Mouse (Mus musculus) splenic B cell, adult 2 months (primary cell): ENCODE data around the gene Zfp683.
A peak's percentile ranks its signal among the peaks of the same experiment; 100 is the strongest.

ENCODE experiments used
- DNase-seq: peaks from one replicate; pipeline ENCODE4 v3.0.0-alpha.2; 2011; ENCODE audit warnings: low read depth, low spot score
- H3K27me3 ChIP-seq: 2 replicates; pipeline ENCODE4 v1.6.1; 2012; ENCODE audit warnings: mild to moderate bottlenecking, low read length, moderate library complexity, mixed read lengths; ENCODE audit not compliant: control insufficient read depth, poor library complexity, insufficient read depth, severe bottlenecking
- H3K36me3 ChIP-seq: 2 replicates; pipeline ENCODE4 v1.6.1; 2012; ENCODE audit warnings: mild to moderate bottlenecking, low read length, moderate library complexity, mixed read lengths; ENCODE audit not compliant: control insufficient read depth, poor library complexity, insufficient read depth, severe bottlenecking

The Zfp683 gene

DNA sequence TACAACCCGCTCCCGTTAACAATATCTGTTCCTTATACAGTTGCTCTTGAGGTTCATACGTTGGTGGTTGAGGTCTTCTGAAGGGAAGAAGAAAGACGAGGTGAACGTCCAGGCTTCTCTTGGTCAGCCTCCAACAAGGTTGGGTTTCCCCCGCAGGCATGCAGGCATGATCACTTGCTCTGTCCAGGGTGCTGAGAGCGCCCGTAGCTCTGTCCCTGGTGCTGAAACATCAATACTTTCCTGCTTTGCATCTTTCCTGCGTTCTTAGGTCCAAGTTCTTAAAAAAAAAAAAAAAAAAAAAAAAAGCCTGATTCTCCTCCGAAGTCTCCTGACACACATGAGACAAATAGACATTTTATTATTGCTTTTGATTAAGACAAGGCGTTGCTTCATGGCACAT, 33.0 kb upstream of the Zfp683 start:
- Histone ChIP-seq H3K27me3 (no peaks in the 10 kb centered on the region), H3K36me3 (no peaks in the 10 kb centered on the region)
- DNase-seq = peak; percentile 74

DNA sequence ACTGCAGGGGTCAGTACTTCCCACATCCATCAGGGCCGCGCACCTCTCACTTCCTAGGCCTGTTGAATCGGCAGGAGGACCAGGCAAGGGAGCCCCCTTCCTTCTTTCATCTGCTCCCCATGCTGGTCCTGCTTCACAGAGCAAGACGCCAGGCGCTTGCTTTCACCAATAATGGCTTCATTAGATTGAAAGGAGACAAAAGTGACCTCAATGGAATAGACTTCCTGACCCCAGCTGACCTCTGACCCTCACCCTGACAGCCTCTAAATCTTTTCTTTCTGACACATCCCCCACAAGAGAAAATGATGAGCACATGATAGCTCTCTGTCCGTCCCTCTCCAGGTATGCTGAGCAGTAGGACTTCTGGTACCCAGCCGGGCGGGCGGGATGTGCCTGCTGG, 27.8 kb upstream of the Zfp683 start:
- H3K36me3 ChIP-seq = no peaks in the 10 kb centered on the region
- no peaks in the 10 kb centered on the region for H3K27me3 ChIP-seq
- no peak for DNase-seq

DNA sequence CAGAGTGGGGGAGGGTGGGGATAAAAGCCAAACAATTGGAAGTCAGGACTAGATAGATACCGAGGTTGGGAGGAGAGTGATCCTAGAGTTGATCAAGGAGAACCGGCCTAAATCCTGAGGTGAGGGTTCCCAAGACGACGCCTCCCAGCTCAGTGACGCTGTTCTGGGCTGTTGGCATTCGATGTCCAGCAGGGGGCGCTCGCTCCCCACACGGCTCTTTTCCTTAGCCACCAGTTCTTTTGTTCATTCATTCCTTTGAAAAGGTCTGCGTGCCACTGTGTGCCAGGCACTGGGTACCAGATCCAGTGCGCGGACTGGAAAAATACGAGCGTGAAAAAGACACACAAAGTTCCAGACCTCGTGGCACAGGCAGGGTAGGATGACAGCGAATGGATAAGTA, 17.7 kb upstream of the Zfp683 start:
- no peaks in the 10 kb centered on the region for H3K36me3 ChIP-seq
- H3K27me3 ChIP-seq = no peaks in the 10 kb centered on the region
- DNase-seq = peak; percentile 86

DNA sequence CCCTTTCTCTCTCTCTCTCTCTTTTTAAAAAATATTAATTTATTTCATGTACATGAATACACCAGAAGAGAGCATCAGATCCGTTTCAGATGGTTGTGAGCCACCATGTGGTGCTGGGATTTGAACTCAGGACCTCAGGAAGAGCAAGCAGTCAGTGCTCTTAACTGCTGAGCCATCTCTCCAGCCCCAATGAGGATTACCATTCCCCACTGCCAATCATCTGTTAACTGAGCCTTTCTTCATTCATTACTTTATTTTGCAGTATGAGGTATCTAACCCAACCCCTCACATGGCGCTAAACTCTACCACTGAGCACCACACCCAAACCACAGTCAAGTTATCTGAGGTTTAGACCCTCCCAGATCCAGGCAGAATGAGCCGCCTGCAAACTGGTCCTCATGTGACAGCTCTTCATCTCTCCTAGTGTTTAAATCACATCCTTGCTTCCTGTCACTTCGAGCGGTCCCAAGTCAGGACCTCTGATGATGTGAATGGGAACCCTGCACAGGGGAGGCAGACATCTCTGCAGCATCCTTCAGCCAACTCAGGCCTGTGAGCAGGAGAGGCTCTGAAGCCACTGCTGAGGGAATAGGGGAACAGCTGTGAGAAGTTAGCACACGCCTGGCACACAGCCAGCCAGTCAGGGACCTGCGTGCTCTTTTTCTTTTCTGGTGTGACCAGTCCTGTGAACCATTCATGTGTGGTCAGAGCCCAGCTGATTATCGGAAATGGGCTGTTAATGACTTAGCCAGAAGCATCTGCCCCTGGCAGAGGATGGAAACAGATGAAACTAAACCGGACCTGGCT, 12.1 kb upstream of the Zfp683 start:
- H3K36me3 ChIP-seq = no peaks in the 10 kb centered on the region
- DNase-seq = peak; percentile 16
- H3K27me3 ChIP-seq = no peaks in the 10 kb centered on the region

DNA sequence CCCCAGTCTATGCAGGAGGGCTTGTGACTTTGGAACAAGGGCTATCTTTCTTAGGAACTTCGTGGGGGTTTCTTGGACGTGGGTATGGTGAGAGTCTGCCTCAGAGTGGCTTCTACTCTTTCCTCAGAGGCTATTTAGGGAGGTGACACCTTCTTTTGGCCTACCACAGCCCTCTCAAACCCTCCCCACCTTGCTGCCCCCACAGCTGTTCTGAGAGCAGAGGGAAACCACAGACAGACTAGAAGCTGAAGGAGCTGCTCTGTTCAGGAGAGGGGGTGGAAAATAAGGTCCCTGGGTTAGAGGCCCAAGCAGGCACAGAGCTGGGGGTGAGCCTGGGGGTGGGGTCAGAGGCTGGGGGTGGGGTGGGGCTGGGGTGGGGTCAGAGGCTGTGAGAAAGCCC, 10.6 kb upstream of the Zfp683 start:
- no peaks in the 10 kb centered on the region for H3K27me3 ChIP-seq
- no peaks in the 10 kb centered on the region for H3K36me3 ChIP-seq
- no peak for DNase-seq

DNA sequence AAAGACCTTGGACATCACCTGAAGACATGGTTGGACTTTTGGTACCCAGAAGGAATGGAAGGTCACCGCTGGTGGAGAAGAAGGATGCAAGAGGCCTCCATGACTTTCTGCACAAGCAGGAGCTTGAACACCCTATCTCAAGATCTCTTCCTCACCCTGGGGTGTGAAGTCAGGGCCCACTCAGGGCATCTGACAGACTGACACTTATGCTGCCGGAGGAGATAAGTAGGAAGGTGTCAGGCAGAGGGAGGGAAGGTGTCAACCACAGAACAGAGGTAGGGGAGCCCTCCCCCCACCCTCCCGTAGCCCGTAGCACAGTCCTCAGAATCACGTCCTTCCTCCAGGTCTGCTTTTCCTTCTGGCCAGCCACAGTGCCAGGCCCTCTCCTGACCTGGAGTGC, 6.0 kb upstream of the Zfp683 start:
- Histone ChIP-seq H3K27me3 (no peaks in the 10 kb centered on the region), H3K36me3 (no peaks in the 10 kb centered on the region)
- DNase-seq = no peak

DNA sequence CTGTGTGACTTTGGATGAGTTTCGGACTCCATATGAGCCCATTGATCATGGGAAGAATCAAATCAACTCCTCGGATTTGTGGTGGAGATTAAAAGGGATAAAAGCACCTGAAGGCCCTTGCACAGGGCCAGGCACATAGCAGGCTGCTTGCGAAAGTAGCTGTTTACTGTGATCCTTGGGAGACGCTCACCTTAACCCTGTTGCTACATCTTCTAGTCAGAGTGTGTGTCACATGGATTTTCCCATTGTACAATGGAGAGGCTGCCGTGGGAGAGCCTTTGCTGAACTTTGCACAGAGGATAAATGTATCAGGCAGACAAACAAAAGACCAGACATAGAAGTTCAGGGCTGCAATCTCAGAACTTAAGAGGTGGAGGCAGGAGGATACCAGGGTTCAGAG, 1.7 kb upstream of the Zfp683 start:
- Histone ChIP-seq H3K27me3 (no peaks in the 10 kb centered on the region), H3K36me3 (no peaks in the 10 kb centered on the region)
- DNase-seq = no peak

DNA sequence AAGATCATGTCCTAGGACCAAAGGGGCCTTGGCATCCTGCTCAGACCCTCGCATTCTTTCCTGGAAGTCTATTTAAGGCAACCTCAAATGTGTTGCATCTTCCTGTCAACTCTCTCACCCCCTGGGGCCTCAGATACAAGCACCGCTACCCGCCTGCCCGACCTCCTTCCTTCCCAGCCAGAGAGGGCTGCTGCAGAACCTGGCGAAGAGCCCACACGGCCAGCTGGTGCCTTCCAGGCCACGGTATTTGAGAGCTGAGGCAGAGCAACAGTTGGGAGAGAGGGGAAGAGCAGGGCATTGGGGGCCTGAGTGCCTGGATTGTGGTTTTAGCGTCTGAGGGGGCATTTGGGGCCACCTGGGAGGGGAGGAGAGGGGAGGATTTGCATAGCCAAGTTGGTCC, 1.1 kb upstream of the Zfp683 start:
- Histone ChIP-seq H3K27me3 (no peaks in the 10 kb centered on the region), H3K36me3 (no peaks in the 10 kb centered on the region)
- no peak for DNase-seq

DNA sequence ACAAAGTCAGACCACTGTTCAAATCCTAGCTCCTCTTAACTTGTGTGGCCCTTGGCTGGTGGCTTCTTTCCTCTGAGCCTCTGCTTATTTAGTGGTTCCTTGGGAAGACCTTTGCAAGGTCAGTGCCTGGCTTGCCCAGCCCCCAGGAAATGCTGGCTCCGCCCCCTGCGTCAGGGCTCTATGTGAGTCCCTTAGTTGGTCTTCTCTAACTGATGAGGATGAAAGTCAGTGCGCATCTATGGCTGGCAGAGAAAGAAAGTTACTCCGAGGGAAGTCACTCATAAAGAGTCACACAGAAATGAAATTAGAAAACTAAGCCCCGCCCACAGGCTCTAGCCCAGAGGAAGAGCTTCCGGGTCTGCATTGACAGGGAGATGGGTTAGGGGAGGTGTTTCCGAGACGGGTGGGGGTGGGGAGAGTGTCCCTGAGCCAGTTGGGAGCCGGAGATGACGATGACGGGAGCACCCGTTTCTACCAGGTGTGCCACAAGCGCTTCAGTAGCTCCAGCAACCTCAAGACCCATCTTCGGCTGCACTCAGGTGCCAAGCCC, 4.6 kb downstream of the Zfp683 start:
- Histone ChIP-seq H3K27me3 (no peaks in the 10 kb centered on the region), H3K36me3 (no peaks in the 10 kb centered on the region)
- DNase-seq = peak; percentile 19

DNA sequence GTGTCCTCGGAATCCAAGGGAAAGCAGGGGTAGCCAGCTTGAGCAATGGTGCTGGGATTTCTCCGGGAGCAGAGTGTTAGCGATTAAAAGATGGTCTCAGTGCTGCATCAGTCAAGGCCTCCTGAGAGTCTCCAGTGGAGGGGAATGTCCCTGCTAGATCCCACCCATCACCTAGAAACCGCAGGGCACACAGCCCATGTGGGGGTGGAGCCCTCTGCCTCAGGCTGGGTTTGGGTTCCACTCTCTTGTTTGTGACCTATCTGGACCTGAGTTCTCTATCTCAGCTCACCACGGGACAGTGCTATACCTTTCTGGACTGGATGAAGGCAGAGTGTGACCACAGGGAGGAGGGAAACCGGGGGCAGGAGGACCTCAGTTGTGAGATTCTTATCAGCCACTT, 5.3 kb downstream of the Zfp683 start:
- H3K27me3 ChIP-seq = no peaks in the 10 kb centered on the region
- no peak for DNase-seq
- no peaks in the 10 kb centered on the region for H3K36me3 ChIP-seq

DNA sequence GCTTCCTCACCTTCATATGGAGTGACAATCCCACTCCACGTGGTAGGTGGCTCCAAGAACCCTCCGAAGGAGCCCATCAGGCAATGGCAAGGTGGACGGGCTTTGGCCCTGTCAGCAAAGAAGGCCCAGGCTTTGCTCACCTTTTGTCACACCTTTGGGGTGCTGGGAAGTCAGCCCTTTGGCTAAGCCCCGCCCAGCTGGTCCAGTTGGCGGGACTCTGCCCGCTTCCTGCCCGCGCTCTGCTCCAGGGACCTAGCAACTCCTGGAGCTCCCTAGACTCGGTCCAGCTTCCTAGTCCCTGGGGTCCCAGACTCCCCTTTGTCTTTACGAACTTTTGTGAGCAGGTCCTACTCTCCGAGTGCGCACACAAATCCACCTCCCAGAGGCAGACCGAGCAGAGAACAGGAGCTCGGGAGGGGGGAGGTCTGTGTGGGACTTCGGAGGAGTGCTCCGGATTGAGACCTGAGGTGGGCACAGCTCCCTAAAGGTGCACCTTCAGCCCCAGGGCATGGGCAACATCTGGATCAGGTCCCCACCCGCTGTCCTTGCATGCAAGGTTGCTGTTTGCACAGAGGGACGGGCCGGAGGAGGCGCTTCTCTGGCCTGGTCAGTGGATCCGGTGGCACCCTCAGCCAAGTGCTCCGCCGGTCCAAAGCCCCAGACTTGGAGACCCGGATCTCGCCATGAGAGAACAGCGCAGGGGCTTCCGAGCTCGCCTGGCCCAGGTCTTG, 6.7 kb downstream of the Zfp683 start, which contains the start of gene Crybg2:
Gene Crybg2, plus strand, starts transcription at position 681 of the 731 bp plus-strand sequence.
- no peak for DNase-seq
- H3K36me3 ChIP-seq = no peaks in the 10 kb centered on the region

DNA sequence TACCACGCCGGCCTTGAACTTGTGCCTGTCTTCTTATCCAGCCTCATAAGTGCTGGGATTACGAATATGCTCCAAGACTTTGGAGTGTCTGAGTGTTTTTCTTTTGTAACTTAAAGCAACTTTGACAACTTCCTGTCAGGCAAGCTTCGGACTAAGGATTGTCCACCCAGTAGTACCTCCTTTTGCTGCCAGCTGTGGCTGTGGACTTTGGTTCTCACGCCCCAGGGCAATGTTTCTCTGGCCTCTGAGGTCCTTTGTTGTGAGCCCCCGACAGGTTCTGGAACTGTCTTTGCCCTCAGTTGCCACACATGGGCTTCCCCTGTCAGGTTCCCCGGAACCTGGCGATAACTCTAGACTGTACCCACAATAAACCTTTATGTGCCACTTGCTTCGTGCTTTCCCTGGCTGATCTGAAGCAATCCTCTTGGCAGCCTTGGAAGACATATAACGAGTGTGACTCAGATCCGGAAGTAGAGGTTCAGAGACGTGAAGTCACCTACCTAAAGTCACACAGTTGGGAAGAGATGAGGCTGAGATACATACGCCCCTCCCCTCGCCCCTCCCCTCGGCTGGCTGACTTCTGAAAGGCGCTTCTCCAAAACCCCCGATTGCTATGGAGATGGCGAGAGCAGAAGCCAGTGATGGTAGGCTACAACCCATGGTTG, 7.7 kb downstream of the Zfp683 start:
- Histone ChIP-seq H3K36me3 (no peaks in the 10 kb centered on the region), H3K27me3 (no peaks in the 10 kb centered on the region)
- no peak for DNase-seq

More for the DNA sequence above, 6.7 kb downstream of the Zfp683 start, which contains the start of gene Crybg2:
- H3K27me3 ChIP-seq = no peaks in the 10 kb centered on the region

DNA sequence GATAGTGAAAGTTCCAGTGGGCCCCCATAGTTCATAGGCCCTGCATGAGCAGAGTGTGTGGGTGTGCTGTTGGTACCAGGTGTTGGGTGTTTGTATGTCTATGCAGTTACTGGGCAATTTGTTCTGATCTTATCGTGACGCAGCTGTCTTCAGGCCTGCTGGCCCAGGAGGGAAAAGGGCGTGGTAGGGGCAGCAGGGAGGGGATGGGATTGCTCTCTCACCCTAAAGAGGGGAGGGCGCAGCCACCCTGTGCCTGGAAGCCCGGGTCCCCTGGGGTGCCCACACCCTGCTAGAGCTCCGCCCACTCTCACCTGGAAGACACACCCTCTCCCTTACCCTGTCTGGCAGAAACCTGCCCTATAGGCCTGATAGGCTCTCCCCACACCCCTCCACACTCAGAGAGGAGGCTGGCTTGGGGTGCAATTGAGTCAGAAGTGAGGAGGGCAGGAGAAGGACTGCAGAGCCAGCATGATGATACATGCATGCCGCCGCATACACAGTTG, 8.4 kb downstream of the Zfp683 start:
- H3K27me3 ChIP-seq = no peaks in the 10 kb centered on the region
- no peak for DNase-seq
- H3K36me3 ChIP-seq = no peaks in the 10 kb centered on the region

DNA sequence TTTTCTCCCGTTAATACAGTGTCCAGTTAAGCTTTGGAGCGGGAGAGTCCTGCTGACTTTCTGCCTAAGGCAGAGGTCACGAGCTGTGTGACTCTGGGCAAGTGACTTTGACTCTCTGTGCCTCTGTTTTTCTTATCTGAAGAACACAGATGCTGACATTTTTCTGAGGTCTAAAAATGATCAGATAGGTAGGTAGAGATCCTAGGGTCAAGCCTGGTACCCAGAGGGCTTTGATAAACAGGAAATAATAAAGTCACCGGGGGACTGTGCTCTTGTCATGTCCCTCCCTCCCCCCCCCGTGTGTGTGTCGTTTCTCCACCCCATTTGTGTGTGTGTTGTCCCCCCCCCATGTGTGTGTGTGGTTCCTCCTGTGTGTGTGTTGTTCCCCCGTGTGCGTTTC, 8.9 kb downstream of the Zfp683 start:
- H3K27me3 ChIP-seq = no peaks in the 10 kb centered on the region
- DNase-seq = no peak

More for the DNA sequence above, 8.9 kb downstream of the Zfp683 start:
- H3K36me3 ChIP-seq = no peaks in the 10 kb centered on the region
